Mouse (Mus musculus) neural tube, embryonic 11.5 days (tissue): ENCODE measurements around the gene Btaf1. TPM values are rescaled to one million over a fixed set of nuclear protein-coding genes. Genes with fewer than 3 reads are reported as not detected.
A peak's percentile ranks its signal among the peaks of the same experiment; 100 is the strongest.

Source experiments
- ATAC-seq: fragments of 200-750 bp; cut with Nextera tagmentation; 2 replicates; pipeline ENCODE4 v1.8.0; 2017; ENCODE audit warnings: moderate number of reproducible peaks, mild to moderate bottlenecking, moderate TSS enrichment, moderate library complexity; ENCODE audit not compliant: insufficient read depth, low FRiP score, low TSS enrichment
- DNase-seq: peaks from one replicate; pipeline ENCODE4 v3.0.0-alpha.2; 2015; ENCODE audit warnings: low spot score
- H3K27ac ChIP-seq: fragments of 300-500 bp; sonication (generic); 2 replicates; pipeline ENCODE4 v1.5.1; 2014; ENCODE audit warnings: low read depth, mild to moderate bottlenecking, low read length
- H3K27me3 ChIP-seq: fragments of 300-500 bp; sonication (generic); 2 replicates; pipeline ENCODE4 v1.6.1; 2014; ENCODE audit warnings: mild to moderate bottlenecking, low read length, mixed read lengths; ENCODE audit not compliant: control insufficient read depth, insufficient read depth
- H3K36me3 ChIP-seq: fragments of 300-500 bp; sonication (generic); 2 replicates; pipeline ENCODE4 v1.6.1; 2014; ENCODE audit warnings: mild to moderate bottlenecking, low read length, moderate library complexity, mixed read lengths; ENCODE audit not compliant: control insufficient read depth, insufficient read depth
- H3K4me1 ChIP-seq: fragments of 300-500 bp; sonication (generic); 2 replicates; pipeline ENCODE4 v1.6.1; 2014; ENCODE audit warnings: low read length, mixed read lengths; ENCODE audit not compliant: control insufficient read depth, insufficient read depth
- H3K4me2 ChIP-seq: fragments of 300-500 bp; sonication (generic); 2 replicates; pipeline ENCODE4 v1.6.1; 2014; ENCODE audit warnings: low read depth, mild to moderate bottlenecking, moderate library complexity
- H3K4me3 ChIP-seq: fragments of 300-500 bp; sonication (generic); 2 replicates; pipeline ENCODE4 v1.5.1; 2014; ENCODE audit warnings: low read depth, low read length
- H3K9ac ChIP-seq: fragments of 300-500 bp; sonication (generic); 2 replicates; pipeline ENCODE4 v1.6.1; 2014; ENCODE audit warnings: mild to moderate bottlenecking, low read length
- H3K9me3 ChIP-seq: fragments of 300-500 bp; sonication (generic); 2 replicates; pipeline ENCODE4 v1.6.1; 2016; ENCODE audit warnings: low read length; ENCODE audit not compliant: control insufficient read depth
- WGBS: fragments of 180-500 bp; shearing (Covaris S2); extraction: QIAGEN DNeasy Blood & Tissue Kit; methylation state at CpG from one replicate; pipeline ENCODE4 v1.1.7; 2014; 5-methylcytosine and 5-hydroxymethylcytosine counted together
- polyA plus RNA-seq: library from polyadenylated mRNA; unstranded; fragments of >200 nt; fragmentation: Nextera tagmentation; extraction: Ambion mirVana; gene quantifications from 2 replicates; pipeline ENCODE4 v1.2.1, GENCODE M21; 2014

The Btaf1 gene
- polyA plus RNA-seq, 1 experiment from 2014 or later = 22.2 TPM

DNA sequence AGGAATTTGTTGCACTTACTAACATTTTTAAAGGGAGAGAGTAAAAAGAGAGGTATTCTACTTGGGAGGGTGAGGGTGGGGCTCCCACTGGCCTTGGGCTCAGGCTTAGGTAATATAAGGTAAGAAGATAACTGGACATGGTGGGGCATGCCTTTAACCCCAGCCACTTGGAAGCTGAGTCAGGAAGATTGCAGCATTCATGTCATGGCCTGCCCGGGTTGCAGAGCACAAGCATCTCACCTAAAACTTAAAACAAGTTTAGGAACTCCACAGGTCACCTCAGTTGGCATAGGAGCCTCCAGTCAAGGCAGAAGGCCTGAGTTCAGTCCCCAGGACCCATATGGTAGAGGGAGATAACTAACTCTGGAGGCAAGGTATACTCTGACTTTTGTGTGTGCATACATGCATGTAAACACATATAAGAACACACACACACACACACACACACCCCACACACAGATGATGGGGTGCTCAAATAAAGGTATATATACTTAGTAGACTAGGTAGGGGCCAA, 8.9 kb upstream of the Btaf1 start:
- DNase-seq = no peak
- no peak for ATAC-seq
- Histone ChIP-seq H3K9me3 (no peaks in the 10 kb centered on the region), H3K36me3 (no peaks in the 10 kb centered on the region), H3K4me1 (peaks cover 6% of the 10 kb centered on the region; the same call in 1 of the 2 replicates), H3K27me3 (no peaks in the 10 kb centered on the region), H3K9ac (no peak overlapping the region), H3K4me3 (peak overlapping the region; percentile 16), H3K4me2 (peak overlapping the region; percentile 36), H3K27ac (no peak overlapping the region)
- WGBS = 80% methylated on average over 1 of the region's 1 CpGs

DNA sequence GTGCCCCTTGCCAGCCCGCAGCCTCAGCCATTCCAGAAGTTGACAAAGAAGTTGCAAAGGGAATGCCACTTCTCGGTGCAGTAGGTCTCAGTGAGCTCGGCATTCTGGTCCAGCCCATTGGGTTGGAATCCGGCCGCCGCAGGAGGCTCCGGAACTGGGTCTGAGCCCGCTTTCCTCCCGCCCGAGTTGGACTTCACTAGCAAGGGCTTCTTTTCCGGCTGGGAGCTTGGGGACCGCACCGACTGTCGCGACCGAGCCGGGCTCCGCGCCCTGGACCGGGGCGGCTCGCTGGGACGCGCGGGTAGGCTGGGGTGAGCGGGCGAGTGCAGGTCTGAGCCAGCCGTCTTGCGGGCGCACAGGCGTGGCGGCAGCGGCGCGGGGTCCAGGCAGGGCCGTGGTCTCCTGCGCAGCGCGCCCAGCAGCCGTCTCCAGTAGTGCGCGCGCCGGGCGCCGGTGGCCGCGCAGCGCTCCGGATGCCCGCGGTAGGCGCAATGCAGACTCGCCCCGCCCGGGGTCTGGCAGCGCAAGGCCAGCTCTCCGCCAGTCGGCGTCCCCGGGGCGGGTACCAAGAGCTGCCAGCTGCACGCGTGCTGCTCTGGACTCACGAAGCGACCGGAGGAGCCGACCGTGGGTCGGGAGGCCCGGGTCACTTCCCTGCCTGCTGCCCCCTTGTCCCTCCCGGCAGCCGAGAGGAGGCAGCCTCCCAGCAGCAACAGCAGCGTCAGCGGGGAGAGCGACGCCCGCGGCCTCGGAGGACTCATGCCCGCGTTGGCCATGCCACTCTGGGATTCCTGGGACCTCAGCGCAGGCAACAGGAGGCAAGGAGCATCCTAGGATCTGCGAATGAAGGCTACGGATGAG, 7.2 kb upstream of the Btaf1 start:
- peak; percentile 80 for ATAC-seq
- WGBS = under 1% methylated on average over 84 of the region's 85 CpGs
- DNase-seq = peak; percentile 87
- H3K9ac ChIP-seq = peak overlapping the region; percentile 88
- peak overlapping the region; percentile 51 for H3K4me2 ChIP-seq
- no peaks in the 10 kb centered on the region for H3K27me3 ChIP-seq
- peak overlapping the region; percentile 77 for H3K4me3 ChIP-seq
- peak overlapping the region; percentile 91 for H3K27ac ChIP-seq
- no peaks in the 10 kb centered on the region for H3K9me3 ChIP-seq
- 0 out of 2 replicates have a peak, but pooled peaks cover 3% of the 10 kb centered on the region for H3K4me1 ChIP-seq
- H3K36me3 ChIP-seq = no peaks in the 10 kb centered on the region

DNA sequence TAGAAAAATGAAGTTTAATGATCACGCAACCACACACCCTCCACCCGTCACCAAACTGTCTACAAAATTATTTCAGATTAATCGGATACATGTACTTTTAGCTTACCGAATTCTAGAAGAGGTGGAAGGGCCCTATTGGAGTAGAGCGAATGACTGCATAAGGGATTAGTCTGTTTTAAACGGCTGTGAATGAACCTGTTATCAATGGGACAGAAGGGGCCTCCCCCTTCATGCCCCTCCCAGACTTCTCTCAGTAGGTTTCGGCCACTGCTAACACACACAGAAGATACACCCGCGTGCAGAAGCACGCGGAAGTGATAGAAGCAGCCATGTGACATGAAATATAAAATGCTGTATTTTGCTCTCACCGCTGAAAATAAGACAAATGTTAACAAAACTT, 6.4 kb upstream of the Btaf1 start, which contains the start of gene Fgfbp3:
Gene Fgfbp3, minus strand, starts transcription at position 150 of the 400 bp plus-strand sequence.
- Histone ChIP-seq H3K4me2 (peak within 1 kb of the TSS; percentile 51), H3K4me3 (peak within 1 kb of the TSS; percentile 77), H3K27ac (peak within 1 kb of the TSS; percentile 91), H3K36me3 (no peaks in the 10 kb centered on the region), H3K9ac (peak within 1 kb of the TSS; percentile 88), H3K9me3 (no peaks in the 10 kb centered on the region), H3K27me3 (no peaks in the 10 kb centered on the region), H3K4me1 (0 out of 2 replicates have a peak, but pooled peaks cover 3% of the 10 kb centered on the region)
- DNase-seq = peak; percentile 28
- ATAC-seq = peak; percentile 46
- 6% methylated on average over 12 of the region's 12 CpGs for WGBS

DNA sequence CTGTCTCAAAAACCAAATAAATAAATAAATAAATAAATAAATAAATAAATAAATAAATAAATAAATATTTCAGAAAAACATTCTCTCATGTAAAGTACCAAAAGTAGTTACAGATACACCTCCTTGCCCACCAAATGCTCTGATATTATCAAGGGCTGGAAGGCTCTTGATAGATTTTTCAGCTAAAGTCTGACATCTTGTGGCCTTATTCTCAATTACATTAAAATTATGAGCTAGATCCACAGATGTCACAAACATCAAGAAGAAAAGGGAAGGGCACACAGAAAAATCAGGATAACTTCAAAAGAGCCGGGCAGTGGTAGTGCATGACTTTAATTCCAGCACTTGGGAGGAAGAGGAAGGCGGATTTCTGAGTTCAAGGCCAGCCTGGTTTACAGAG, 3.9 kb upstream of the Btaf1 start:
- H3K9ac ChIP-seq = no peak overlapping the region
- no peak for DNase-seq
- H3K9me3 ChIP-seq = no peaks in the 10 kb centered on the region
- no peak for ATAC-seq
- peaks cover 7% of the 10 kb centered on the region; the same call in 1 of the 2 replicates for H3K4me1 ChIP-seq
- no peaks in the 10 kb centered on the region for H3K27me3 ChIP-seq
- 46% methylated on average over 2 of the region's 2 CpGs for whole genome bisulfite sequencing
- no peak overlapping the region for H3K4me2 ChIP-seq
- H3K27ac ChIP-seq = no peak overlapping the region
- no peaks in the 10 kb centered on the region for H3K36me3 ChIP-seq
- H3K4me3 ChIP-seq = no peak overlapping the region

DNA sequence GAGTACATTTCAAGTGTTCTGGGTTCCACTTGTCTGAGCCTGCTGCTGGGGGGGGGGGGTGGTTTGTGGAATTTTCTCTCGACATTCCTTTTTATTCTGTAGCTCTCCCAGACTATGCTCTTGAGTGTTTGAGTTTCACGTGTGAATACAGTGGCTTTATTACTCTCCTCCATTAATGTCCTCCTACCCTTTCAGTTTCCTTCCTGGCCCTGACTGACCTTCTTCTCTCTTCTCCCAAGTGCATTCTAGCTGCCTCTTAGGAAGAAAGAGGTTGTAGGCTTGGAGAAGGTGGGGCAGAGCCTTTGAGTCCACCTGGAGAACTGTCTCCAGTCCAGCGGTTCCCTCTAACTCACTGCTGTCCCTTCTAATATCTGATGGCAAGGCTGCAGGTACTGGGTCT, 2.9 kb upstream of the Btaf1 start:
- ATAC-seq (no peak), DNase-seq (no peak)
- no peak overlapping the region for H3K4me3 ChIP-seq
- 60% methylated on average over 3 of the region's 3 CpGs for WGBS
- no peak overlapping the region for H3K27ac ChIP-seq
- H3K36me3 ChIP-seq = no peaks in the 10 kb centered on the region
- no peak overlapping the region for H3K9ac ChIP-seq
- no peaks in the 10 kb centered on the region for H3K27me3 ChIP-seq
- H3K4me1 ChIP-seq = peaks cover 7% of the 10 kb centered on the region; the same call in 1 of the 2 replicates
- H3K4me2 ChIP-seq = no peak overlapping the region
- no peaks in the 10 kb centered on the region for H3K9me3 ChIP-seq

DNA sequence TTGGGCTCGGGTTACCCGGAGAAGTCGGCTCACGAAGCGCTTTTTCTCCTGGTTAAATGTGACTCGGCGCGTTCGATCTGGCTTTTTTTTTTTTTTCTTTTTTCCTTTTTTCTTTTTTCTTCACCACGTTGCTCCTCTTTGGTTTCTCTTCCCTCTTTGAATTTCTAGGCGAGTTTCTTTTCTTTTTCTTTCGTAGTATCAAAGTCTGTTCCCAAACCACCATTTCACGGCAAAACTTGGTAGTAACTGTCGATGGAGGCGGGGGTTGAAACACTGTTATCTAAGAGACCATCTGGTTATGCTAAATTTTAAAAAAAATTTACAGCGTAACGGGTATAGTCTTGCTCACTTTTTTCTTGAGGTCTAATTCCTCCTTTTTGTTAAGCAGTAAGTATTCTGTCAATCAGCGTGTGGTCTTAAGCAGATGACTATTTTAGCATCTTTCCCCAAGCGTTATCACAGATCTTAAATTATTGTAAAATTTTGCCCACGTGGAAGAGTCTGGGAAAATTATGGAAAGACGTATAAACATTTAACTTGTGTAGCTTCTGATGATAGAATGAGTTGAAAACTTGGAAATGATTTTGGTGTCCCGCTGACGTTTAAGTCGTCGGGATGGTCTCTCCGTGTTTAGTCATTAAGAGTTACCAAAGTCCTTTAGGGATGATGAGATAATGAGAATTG, 816 bp downstream of the Btaf1 start:
- no peaks in the 10 kb centered on the region for H3K27me3 ChIP-seq
- no peak for DNase-seq
- H3K4me2 ChIP-seq = peak overlapping the region; percentile 50
- H3K36me3 ChIP-seq = no peaks in the 10 kb centered on the region
- H3K4me3 ChIP-seq = peak overlapping the region; percentile 95
- H3K9me3 ChIP-seq = no peaks in the 10 kb centered on the region
- H3K9ac ChIP-seq = peak overlapping the region; percentile 89
- peak overlapping the region; percentile 88 for H3K27ac ChIP-seq
- ATAC-seq = no peak
- H3K4me1 ChIP-seq = peaks cover 4% of the 10 kb centered on the region; the same call in 1 of the 2 replicates
- WGBS = 2% methylated on average over 26 of the region's 26 CpGs

DNA sequence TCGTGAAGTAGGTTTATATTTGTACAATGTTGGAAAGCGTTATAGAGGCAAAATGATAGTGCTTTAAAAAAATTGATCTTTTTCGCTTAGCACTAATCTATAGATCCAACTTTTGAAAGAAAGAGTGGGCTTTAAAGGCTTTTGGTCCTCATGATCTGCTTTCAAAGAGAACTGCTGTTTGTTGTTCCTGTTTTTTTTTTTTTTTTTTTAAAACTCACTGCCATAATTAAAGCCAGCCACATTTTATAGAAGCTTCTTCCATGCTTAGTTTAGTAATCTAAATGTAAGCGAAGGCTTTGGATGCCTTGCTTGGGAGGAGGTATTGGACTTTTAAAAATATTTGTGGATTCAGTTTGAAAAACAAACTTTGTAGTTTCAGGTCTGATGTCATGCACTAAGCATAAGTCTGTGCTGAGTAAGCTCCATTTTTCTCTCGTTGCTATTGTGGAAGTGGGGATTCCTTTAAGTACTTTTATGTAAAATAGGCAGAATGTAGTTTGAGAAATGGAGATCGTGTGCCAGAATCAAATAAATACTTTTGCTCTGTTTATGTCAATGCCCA, 2.0 kb downstream of the Btaf1 start:
- WGBS = 87% methylated on average over 6 of the region's 6 CpGs
- Histone ChIP-seq H3K9me3 (no peaks in the 10 kb centered on the region), H3K27ac (no peak overlapping the region), H3K36me3 (no peaks in the 10 kb centered on the region), H3K4me3 (no peak overlapping the region), H3K4me2 (no peak overlapping the region), H3K9ac (no peak overlapping the region), H3K4me1 (peaks cover 4% of the 10 kb centered on the region; the same call in 1 of the 2 replicates), H3K27me3 (no peaks in the 10 kb centered on the region)
- no peak for DNase-seq
- ATAC-seq = no peak

DNA sequence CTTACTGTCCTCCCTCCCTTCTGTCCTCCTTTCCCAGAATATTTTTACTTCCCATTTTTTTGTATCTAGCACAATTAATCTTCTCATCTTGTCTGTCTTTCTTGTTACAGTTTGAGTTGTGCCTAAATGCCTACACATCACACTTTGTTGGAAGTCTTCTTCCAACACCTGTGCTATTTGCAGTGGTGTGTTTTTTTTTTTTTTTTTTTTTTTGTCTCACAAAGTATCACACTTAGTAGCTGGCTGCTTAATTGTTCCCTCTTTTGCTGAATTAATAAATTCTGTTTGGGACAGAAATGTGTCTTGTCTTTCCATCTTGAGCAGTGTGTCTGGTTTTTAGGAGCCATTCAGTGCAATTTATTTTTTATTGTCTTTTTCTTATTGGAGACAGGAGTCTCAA, 3.9 kb downstream of the Btaf1 start:
- H3K9me3 ChIP-seq = no peaks in the 10 kb centered on the region
- no peaks in the 10 kb centered on the region for H3K27me3 ChIP-seq
- ATAC-seq (no peak), DNase-seq (no peak)
- no peak overlapping the region for H3K4me2 ChIP-seq
- no peak overlapping the region for H3K9ac ChIP-seq
- H3K27ac ChIP-seq = no peak overlapping the region
- peaks cover 4% of the 10 kb centered on the region; the same call in 1 of the 2 replicates for H3K4me1 ChIP-seq
- H3K4me3 ChIP-seq = no peak overlapping the region
- H3K36me3 ChIP-seq = no peaks in the 10 kb centered on the region
